Mouse (Mus musculus): ENCODE results near the gene Pdzd7. TPM values are rescaled to one million over a fixed set of nuclear protein-coding genes. Genes with fewer than 3 reads are reported as not detected.

The Pdzd7 gene
- polyA plus RNA-seq, 1 experiment from 2014 or later, result 1.1 TPM

DNA sequence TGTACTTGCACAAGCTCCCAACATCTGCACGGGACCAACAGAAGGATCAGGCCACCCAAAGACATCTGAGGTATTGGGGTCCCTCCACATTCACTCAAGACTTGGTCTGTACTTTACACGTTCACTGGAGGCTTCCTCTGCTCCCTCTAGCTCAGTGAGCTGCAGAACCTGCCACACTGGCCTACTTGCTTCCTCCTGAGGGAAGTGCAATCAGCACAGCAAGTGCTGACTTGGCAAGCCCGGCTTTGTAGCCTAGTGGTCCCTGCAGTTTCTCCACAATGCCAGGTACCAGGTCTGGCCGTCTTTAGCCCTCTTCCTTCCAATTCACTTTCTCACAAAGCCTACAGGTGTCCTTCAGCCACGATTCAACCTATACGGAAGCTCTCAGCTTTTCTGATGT lies 58.5 kb downstream of the Pdzd7 start:
- WGBS, result 64% methylated on average over 6 of the region's 6 CpGs
- Histone ChIP-seq H3K27me3 (no peaks in the 10 kb centered on the region), H3K4me2 (no peak overlapping the region), H3K27ac (no peak overlapping the region), H3K4me1 (peaks cover 46% of the 10 kb centered on the region), H3K9ac (no peak overlapping the region), H3K36me3 (peaks cover 11% of the 10 kb centered on the region), H3K9me3 (replicated peaks) (no peaks in the 10 kb centered on the region), H3K4me3 (replicated peaks) (no peak overlapping the region)
- ATAC-seq (replicated peaks; ENCODE audit: low FRiP score), result no peak

DNA sequence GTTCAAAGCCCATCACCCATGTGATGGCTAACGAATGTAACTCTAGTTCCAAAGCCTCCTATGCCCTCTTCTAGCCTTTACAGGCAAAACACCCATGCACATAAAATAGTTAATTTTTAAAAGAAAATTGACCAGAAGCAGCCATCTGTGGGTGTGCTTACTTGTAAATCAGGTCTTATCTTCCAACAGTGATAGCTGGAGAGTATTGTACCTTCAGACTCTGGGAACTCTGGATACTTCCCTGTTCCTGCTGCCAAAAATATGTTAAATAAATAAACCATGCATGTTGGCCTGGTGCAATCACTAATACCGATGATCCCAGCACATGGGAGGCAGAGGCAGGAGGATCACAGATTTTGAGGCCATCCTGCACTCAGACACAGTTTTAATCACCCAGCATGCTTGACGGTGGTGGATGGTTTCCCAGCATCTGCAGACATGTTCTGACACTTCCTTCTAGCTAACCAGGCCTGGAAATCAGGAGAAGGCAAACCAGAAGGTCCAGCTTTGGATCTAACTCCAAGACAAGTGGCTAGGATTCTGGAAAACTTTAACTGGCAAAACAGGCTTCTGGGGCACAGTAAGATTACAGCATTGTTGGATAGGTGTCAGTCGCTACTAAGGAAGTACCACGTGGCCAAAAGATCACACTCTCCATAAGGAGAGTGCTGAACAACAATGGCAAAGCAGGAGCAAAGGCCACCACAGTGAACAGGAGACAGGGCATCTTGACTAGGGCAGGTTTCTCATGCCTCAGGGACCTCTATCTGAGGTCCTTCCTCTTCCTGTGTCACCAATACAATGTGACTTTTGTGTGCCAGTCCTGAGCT lies 60.1 kb downstream of the Pdzd7 start:
- no peaks in the 10 kb centered on the region for H3K9me3 ChIP-seq (replicated peaks)
- no peaks in the 10 kb centered on the region for H3K27me3 ChIP-seq
- no peak for ATAC-seq (replicated peaks; ENCODE audit: low FRiP score)
- peaks cover 30% of the 10 kb centered on the region for H3K4me1 ChIP-seq
- no peak overlapping the region for H3K9ac ChIP-seq
- H3K4me2 ChIP-seq, result no peak overlapping the region
- peaks cover 26% of the 10 kb centered on the region for H3K36me3 ChIP-seq
- H3K27ac ChIP-seq, result peak overlapping the region; percentile 42; the same call in 1 of the 2 replicates
- no peak overlapping the region for H3K4me3 ChIP-seq (replicated peaks)
- WGBS, result 44% methylated on average over 5 of the region's 5 CpGs

DNA sequence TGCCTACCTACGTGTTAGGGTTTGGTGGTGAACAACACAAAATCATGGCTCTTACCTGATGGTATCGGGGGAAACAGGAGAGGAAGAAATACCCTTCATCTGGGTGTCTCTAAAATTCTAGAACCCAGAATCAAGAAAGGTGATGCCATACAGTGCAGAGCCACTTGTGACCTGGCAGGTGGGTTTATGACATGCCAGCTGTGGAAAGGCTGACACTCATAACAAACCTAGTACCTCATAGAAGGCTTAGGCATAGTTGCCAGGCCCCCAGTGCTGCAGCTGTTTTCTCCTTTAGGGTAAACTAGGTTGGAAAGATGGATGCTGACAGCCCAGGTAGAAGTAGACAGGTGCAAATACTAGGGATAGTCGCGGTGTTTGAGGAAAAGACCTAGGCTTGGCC lies 61.1 kb downstream of the Pdzd7 start:
- Histone ChIP-seq H3K4me3 (replicated peaks) (no peak overlapping the region), H3K27me3 (no peaks in the 10 kb centered on the region), H3K4me1 (peaks cover 21% of the 10 kb centered on the region), H3K36me3 (peaks cover 33% of the 10 kb centered on the region), H3K9ac (no peak overlapping the region), H3K9me3 (replicated peaks) (no peaks in the 10 kb centered on the region), H3K27ac (no peak overlapping the region), H3K4me2 (no peak overlapping the region)
- 92% methylated on average over 4 of the region's 4 CpGs for WGBS
- ATAC-seq (replicated peaks; ENCODE audit: low FRiP score), result no peak

DNA sequence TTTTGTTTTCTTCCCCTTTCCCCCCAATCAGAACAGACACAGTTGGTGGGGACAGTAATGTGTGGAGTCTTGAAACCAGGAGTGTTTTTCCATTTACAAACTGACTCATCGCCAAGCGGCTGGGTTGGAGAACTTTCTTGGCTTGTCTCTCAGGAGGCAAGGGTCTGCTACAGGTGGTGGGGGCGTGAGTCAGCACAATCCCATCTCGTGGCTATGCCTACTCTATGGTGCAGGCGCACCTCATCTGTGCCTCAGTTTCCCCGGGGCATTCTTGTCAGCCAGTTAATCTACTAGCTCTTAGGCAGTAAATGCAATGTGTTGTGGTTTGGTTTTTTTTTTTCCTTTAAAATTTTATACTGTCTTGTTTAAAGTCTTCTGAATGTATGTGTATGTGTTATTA lies 62.2 kb downstream of the Pdzd7 start:
- Histone ChIP-seq H3K27ac (no peak overlapping the region), H3K9me3 (replicated peaks) (no peaks in the 10 kb centered on the region), H3K36me3 (peaks cover 44% of the 10 kb centered on the region), H3K9ac (no peak overlapping the region), H3K4me2 (no peak overlapping the region), H3K27me3 (no peaks in the 10 kb centered on the region), H3K4me3 (replicated peaks) (no peak overlapping the region), H3K4me1 (peaks cover 12% of the 10 kb centered on the region)
- ATAC-seq (replicated peaks; ENCODE audit: low FRiP score), result no peak
- WGBS, result 87% methylated on average over 6 of the region's 6 CpGs

DNA sequence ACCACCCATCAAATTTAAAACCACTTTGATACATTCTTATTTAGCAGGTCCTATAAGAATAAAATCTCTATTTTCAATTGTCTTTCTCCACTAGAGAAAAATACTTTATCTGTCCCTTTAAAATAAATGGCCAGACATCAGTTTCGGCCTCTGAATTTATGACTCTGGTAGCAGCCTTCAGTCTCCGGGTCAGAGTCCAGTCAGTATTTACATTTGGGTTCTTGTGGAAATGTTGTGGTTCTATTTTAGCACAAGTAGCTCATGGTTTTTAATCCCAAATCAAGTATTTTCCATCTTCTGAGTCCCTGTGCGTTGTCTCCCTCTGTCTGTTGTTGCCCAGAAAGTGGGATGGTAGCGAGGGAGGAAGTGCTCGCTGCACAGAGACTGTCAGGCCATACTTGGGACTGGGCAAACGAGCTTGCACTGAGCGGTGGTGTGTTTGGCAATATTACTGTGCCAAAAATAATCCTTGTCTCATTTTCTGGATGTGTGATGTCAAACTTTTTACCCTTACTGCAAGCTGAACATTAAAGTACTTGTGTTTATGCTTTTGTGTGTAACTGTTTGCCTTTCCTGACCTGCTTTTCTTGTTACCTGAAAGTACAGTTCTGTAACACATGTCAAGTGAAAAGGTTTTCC lies 62.9 kb downstream of the Pdzd7 start:
- H3K9me3 ChIP-seq (replicated peaks), result no peaks in the 10 kb centered on the region
- H3K27me3 ChIP-seq, result no peaks in the 10 kb centered on the region
- no peak for ATAC-seq (replicated peaks; ENCODE audit: low FRiP score)
- no peak overlapping the region for H3K27ac ChIP-seq
- WGBS, result 71% methylated on average over 7 of the region's 7 CpGs
- H3K9ac ChIP-seq, result no peak overlapping the region
- no peak overlapping the region for H3K4me3 ChIP-seq (replicated peaks)
- peaks cover 9% of the 10 kb centered on the region; the same call in 1 of the 2 replicates for H3K4me1 ChIP-seq
- H3K4me2 ChIP-seq, result no peak overlapping the region
- peaks cover 52% of the 10 kb centered on the region for H3K36me3 ChIP-seq

DNA sequence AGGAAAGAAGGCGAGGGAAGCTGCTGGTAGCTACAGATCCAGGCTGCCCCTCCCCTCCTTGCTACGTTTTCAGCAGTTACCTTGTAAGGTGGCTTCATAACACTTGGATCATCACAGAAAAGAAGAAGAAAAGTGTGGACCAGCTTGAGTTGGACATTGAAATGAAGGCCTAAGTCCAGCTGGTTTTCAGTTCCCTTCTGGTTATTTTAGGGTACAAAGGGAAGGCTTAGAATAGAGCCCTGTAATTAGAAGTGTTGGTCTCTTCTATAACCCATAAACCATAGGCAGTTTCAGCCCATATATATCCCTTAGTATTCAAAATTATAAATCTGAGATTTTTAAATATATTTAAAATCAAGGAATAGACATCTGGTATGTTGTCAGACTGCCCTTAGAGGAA lies 64.7 kb downstream of the Pdzd7 start:
- Histone ChIP-seq H3K27me3 (no peaks in the 10 kb centered on the region), H3K4me1 (peaks cover 9% of the 10 kb centered on the region; the same call in 1 of the 2 replicates), H3K4me3 (replicated peaks) (no peak overlapping the region), H3K9ac (no peak overlapping the region), H3K36me3 (peaks cover 70% of the 10 kb centered on the region), H3K9me3 (replicated peaks) (no peaks in the 10 kb centered on the region), H3K27ac (no peak overlapping the region), H3K4me2 (no peak overlapping the region)
- WGBS, result 78% methylated on average over 2 of the region's 2 CpGs
- ATAC-seq (replicated peaks; ENCODE audit: low FRiP score), result no peak

DNA sequence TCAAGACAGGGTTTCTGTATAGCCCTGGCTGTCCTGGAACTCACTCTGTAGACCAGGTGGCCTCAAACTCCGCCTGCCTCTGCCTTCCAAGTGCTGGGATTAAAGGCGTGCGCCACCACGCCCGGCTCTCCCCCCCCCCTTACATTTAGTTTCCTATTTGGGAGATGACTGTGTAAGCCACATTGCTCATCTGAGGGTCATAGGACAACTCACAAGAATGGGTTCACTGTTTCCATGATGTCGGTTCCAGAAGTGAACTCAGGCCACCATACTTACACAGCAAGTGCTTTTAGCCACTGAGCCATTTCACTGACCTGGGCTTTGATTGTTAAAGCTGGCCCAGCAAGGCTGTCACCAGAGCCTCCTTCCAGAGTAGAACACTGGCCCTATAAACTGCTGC lies 68.4 kb downstream of the Pdzd7 start:
- Histone ChIP-seq H3K9me3 (replicated peaks) (no peaks in the 10 kb centered on the region), H3K4me3 (replicated peaks) (no peak overlapping the region), H3K4me2 (no peak overlapping the region), H3K4me1 (no peaks in the 10 kb centered on the region), H3K9ac (no peak overlapping the region), H3K36me3 (peaks cover 96% of the 10 kb centered on the region), H3K27ac (no peak overlapping the region), H3K27me3 (no peaks in the 10 kb centered on the region)
- no peak for ATAC-seq (replicated peaks; ENCODE audit: low FRiP score)
- WGBS, result 88% methylated on average over 6 of the region's 6 CpGs

Other genes with a start within 250 kb of the Pdzd7 start
- 40.5 and 40.6 TPM in 2 replicates for gene Slf2, start 114.6 kb downstream of the Pdzd7 start, polyA plus RNA-seq (2015; fragmentation: Nextera tagmentation; extraction: Ambion mirVana)
- gene Sema4g, start 56.6 kb downstream of the Pdzd7 start, polyA plus RNA-seq (2015; fragmentation: Nextera tagmentation; extraction: Ambion mirVana), result 5.3 and 6.5 TPM in 2 replicates
- 29.4 and 29.7 TPM in 2 replicates for gene Twnk, start 40.1 kb downstream of the Pdzd7 start, polyA plus RNA-seq (2015; fragmentation: Nextera tagmentation; extraction: Ambion mirVana)
- 71.9 and 73.5 TPM in 2 replicates for gene Mrpl43, start 39.3 kb downstream of the Pdzd7 start, polyA plus RNA-seq (2015; fragmentation: Nextera tagmentation; extraction: Ambion mirVana)
- gene Lzts2, start 31.3 kb downstream of the Pdzd7 start, polyA plus RNA-seq (2015; fragmentation: Nextera tagmentation; extraction: Ambion mirVana), result 66.6 and 72.8 TPM in 2 replicates
- 20.2 and 24.4 TPM in 2 replicates for gene Sfxn3, start 1.8 kb upstream of the Pdzd7 start, polyA plus RNA-seq (2015; fragmentation: Nextera tagmentation; extraction: Ambion mirVana)
- gene Kazald1, start 29.5 kb upstream of the Pdzd7 start, polyA plus RNA-seq (2015; fragmentation: Nextera tagmentation; extraction: Ambion mirVana), result 13.3 and 20.2 TPM in 2 replicates
- gene Tlx1, start 105.0 kb upstream of the Pdzd7 start, polyA plus RNA-seq (2015; fragmentation: Nextera tagmentation; extraction: Ambion mirVana), result not detected in 2 replicates
- 0.06 and 0.14 TPM in 2 replicates for gene Lbx1, start 190.1 kb upstream of the Pdzd7 start, polyA plus RNA-seq (2015; fragmentation: Nextera tagmentation; extraction: Ambion mirVana)